Mouse (Mus musculus) neural tube, embryonic 14.5 days (tissue): ENCODE results near the gene Itsn2. TPM values are rescaled to one million over a fixed set of nuclear protein-coding genes. Genes with fewer than 3 reads are reported as not detected.

Experiments used
- ATAC-seq: fragments of 200-750 bp; cut with Nextera tagmentation; 2 replicates; pipeline ENCODE4 v1.8.0; 2017; ENCODE audit warnings: low read depth, mild to moderate bottlenecking, moderate TSS enrichment, moderate library complexity
- H3K27ac ChIP-seq: fragments of 300-500 bp; sonication (generic); 2 replicates; pipeline ENCODE4 v1.5.1; 2014; ENCODE audit warnings: low read depth, mild to moderate bottlenecking, control low read depth, low read length, moderate library complexity, mixed read lengths
- H3K27me3 ChIP-seq: fragments of 300-500 bp; sonication (generic); 2 replicates; pipeline ENCODE4 v1.6.1; 2014; ENCODE audit warnings: low read length; ENCODE audit not compliant: control insufficient read depth, insufficient read depth
- H3K36me3 ChIP-seq: fragments of 300-500 bp; sonication (generic); 2 replicates; pipeline ENCODE4 v1.6.1; 2014; ENCODE audit warnings: low read length, mixed read lengths; ENCODE audit not compliant: control insufficient read depth, insufficient read depth
- H3K4me1 ChIP-seq: fragments of 300-500 bp; sonication (generic); 2 replicates; pipeline ENCODE4 v1.6.1; 2014; ENCODE audit warnings: low read length; ENCODE audit not compliant: control insufficient read depth, insufficient read depth
- H3K4me2 ChIP-seq: fragments of 300-500 bp; sonication (generic); 2 replicates; pipeline ENCODE4 v1.6.1; 2014; ENCODE audit warnings: mild to moderate bottlenecking, low read depth, low read length, control low read depth
- H3K4me3 ChIP-seq: fragments of 300-500 bp; sonication (generic); 2 replicates; pipeline ENCODE4 v1.5.1; 2014; ENCODE audit warnings: low read depth, low read length, control low read depth, mixed read lengths
- H3K9ac ChIP-seq: fragments of 300-500 bp; sonication (generic); replicated peaks from 2 replicates; pipeline ENCODE4 v1.6.1; 2014; ENCODE audit warnings: low read depth, mild to moderate bottlenecking, control low read depth, low read length, mixed read lengths
- H3K9me3 ChIP-seq: fragments of 300-500 bp; sonication (generic); 2 replicates; pipeline ENCODE4 v1.6.1; 2016; ENCODE audit warnings: low read length; ENCODE audit not compliant: control insufficient read depth
- whole genome bisulfite sequencing: fragments of 180-500 bp; shearing (Covaris S2); extraction: QIAGEN DNeasy Blood & Tissue Kit; methylation state at CpG from one replicate; pipeline ENCODE4 v1.1.7; 2014; 5-methylcytosine and 5-hydroxymethylcytosine counted together
- polyA plus RNA-seq: library from polyadenylated mRNA; unstranded; fragments of >200 nt; fragmentation: Nextera tagmentation; extraction: Ambion mirVana; gene quantifications from 2 replicates; pipeline ENCODE4 v1.2.1, GENCODE M21; 2014

The Itsn2 gene
- polyA plus RNA-seq, 1 experiment from 2014 or later, result 30.2 TPM

- no peak overlapping the region for H3K4me3 ChIP-seq
- ATAC-seq, result no peak
- H3K36me3 ChIP-seq, result peaks cover 6% of the 10 kb centered on the region; the same call in 1 of the 2 replicates
Measured at GRCm38 (mm10) chr12:4709926-4710325, 117.5 kb downstream of the Itsn2 start.

GRCm38 (mm10) chr12:4713361-4713760 is 120.9 kb downstream of the Itsn2 start:
- no peak for ATAC-seq
- Histone ChIP-seq H3K9me3 (no peaks in the 10 kb centered on the region), H3K27ac (no peak overlapping the region), H3K9ac (no peak overlapping the region), H3K4me2 (no peak overlapping the region), H3K36me3 (no peaks in the 10 kb centered on the region; the same call in 1 of the 2 replicates), H3K27me3 (no peaks in the 10 kb centered on the region), H3K4me3 (no peak overlapping the region), H3K4me1 (no peaks in the 10 kb centered on the region)
- 74% methylated on average over 4 of the region's 4 CpGs for WGBS

More at GRCm38 (mm10) chr12:4709926-4710325, 117.5 kb downstream of the Itsn2 start:
- Histone ChIP-seq H3K27ac (no peak overlapping the region), H3K9ac (no peak overlapping the region), H3K4me1 (no peaks in the 10 kb centered on the region), H3K27me3 (no peaks in the 10 kb centered on the region), H3K4me2 (no peak overlapping the region), H3K9me3 (no peaks in the 10 kb centered on the region)
- WGBS, result 91% methylated on average over 7 of the region's 7 CpGs

- Histone ChIP-seq H3K27me3 (no peaks in the 10 kb centered on the region), H3K4me1 (no peaks in the 10 kb centered on the region), H3K27ac (no peak overlapping the region), H3K4me2 (no peak overlapping the region), H3K9me3 (no peaks in the 10 kb centered on the region), H3K4me3 (no peak overlapping the region), H3K36me3 (no peaks in the 10 kb centered on the region; the same call in 1 of the 2 replicates), H3K9ac (no peak overlapping the region)
- no peak for ATAC-seq
- 86% methylated on average over 10 of the region's 10 CpGs for WGBS
Measured at GRCm38 (mm10) chr12:4715606-4716005, 123.2 kb downstream of the Itsn2 start.

GRCm38 (mm10) chr12:4717417-4717816 is 125.0 kb downstream of the Itsn2 start:
- no peaks in the 10 kb centered on the region for H3K4me1 ChIP-seq
- no peaks in the 10 kb centered on the region; the same call in 1 of the 2 replicates for H3K36me3 ChIP-seq
- H3K4me3 ChIP-seq, result no peak overlapping the region
- no peak overlapping the region for H3K4me2 ChIP-seq
- H3K9me3 ChIP-seq, result no peaks in the 10 kb centered on the region
- no peak overlapping the region for H3K27ac ChIP-seq
- ATAC-seq, result peak; percentile 90; the same call in 1 of the 2 replicates
- no peaks in the 10 kb centered on the region for H3K27me3 ChIP-seq
- WGBS, result 8% methylated on average over 7 of the region's 7 CpGs
- no peak overlapping the region for H3K9ac ChIP-seq

GRCm38 (mm10) chr12:4719066-4719761 is 126.8 kb downstream of the Itsn2 start:
- Histone ChIP-seq H3K4me2 (no peak overlapping the region), H3K9me3 (no peaks in the 10 kb centered on the region), H3K27ac (no peak overlapping the region), H3K4me1 (no peaks in the 10 kb centered on the region), H3K9ac (no peak overlapping the region), H3K36me3 (no peaks in the 10 kb centered on the region), H3K4me3 (no peak overlapping the region), H3K27me3 (no peaks in the 10 kb centered on the region)
- WGBS, result 87% methylated on average over 13 of the region's 13 CpGs
- ATAC-seq, result no peak

GRCm38 (mm10) chr12:4719762-4720754 is 127.6 kb downstream of the Itsn2 start:
- Histone ChIP-seq H3K9ac (no peak overlapping the region), H3K9me3 (no peaks in the 10 kb centered on the region), H3K36me3 (no peaks in the 10 kb centered on the region), H3K27ac (no peak overlapping the region), H3K4me3 (no peak overlapping the region), H3K4me1 (no peaks in the 10 kb centered on the region), H3K4me2 (no peak overlapping the region), H3K27me3 (no peaks in the 10 kb centered on the region)
- WGBS, result 78% methylated on average over 17 of the region's 17 CpGs
- ATAC-seq, result no peak

GRCm38 (mm10) chr12:4729165-4729564 is 136.7 kb downstream of the Itsn2 start:
- Histone ChIP-seq H3K27ac (no peak overlapping the region), H3K27me3 (no peaks in the 10 kb centered on the region), H3K4me1 (no peaks in the 10 kb centered on the region), H3K4me3 (no peak overlapping the region), H3K36me3 (no peaks in the 10 kb centered on the region), H3K9ac (no peak overlapping the region), H3K4me2 (no peak overlapping the region), H3K9me3 (no peaks in the 10 kb centered on the region)
- ATAC-seq, result no peak
- 89% methylated on average over 3 of the region's 3 CpGs for WGBS

GRCm38 (mm10) chr12:4731629-4732028 is 139.2 kb downstream of the Itsn2 start:
- ATAC-seq, result no peak
- H3K27ac ChIP-seq, result no peak overlapping the region
- no peaks in the 10 kb centered on the region for H3K36me3 ChIP-seq
- H3K9ac ChIP-seq, result no peak overlapping the region
- 65% methylated on average over 4 of the region's 4 CpGs for WGBS
- no peak overlapping the region for H3K4me3 ChIP-seq
- no peaks in the 10 kb centered on the region for H3K4me1 ChIP-seq
- H3K4me2 ChIP-seq, result no peak overlapping the region
- H3K27me3 ChIP-seq, result no peaks in the 10 kb centered on the region
- no peaks in the 10 kb centered on the region for H3K9me3 ChIP-seq

- H3K4me3 ChIP-seq, result no peak overlapping the region
- no peaks in the 10 kb centered on the region for H3K4me1 ChIP-seq
- H3K9ac ChIP-seq, result no peak overlapping the region
- no peaks in the 10 kb centered on the region for H3K9me3 ChIP-seq
- H3K36me3 ChIP-seq, result no peaks in the 10 kb centered on the region
- H3K27ac ChIP-seq, result no peak overlapping the region
- H3K4me2 ChIP-seq, result no peak overlapping the region
- no peaks in the 10 kb centered on the region for H3K27me3 ChIP-seq
- WGBS, result 69% methylated on average over 4 of the region's 4 CpGs
- no peak for ATAC-seq
Measured at GRCm38 (mm10) chr12:4732332-4732731, 139.9 kb downstream of the Itsn2 start.
